Comparison of ENCODE assay signal across 27 mouse cellular contexts in the genomic region with DNA sequence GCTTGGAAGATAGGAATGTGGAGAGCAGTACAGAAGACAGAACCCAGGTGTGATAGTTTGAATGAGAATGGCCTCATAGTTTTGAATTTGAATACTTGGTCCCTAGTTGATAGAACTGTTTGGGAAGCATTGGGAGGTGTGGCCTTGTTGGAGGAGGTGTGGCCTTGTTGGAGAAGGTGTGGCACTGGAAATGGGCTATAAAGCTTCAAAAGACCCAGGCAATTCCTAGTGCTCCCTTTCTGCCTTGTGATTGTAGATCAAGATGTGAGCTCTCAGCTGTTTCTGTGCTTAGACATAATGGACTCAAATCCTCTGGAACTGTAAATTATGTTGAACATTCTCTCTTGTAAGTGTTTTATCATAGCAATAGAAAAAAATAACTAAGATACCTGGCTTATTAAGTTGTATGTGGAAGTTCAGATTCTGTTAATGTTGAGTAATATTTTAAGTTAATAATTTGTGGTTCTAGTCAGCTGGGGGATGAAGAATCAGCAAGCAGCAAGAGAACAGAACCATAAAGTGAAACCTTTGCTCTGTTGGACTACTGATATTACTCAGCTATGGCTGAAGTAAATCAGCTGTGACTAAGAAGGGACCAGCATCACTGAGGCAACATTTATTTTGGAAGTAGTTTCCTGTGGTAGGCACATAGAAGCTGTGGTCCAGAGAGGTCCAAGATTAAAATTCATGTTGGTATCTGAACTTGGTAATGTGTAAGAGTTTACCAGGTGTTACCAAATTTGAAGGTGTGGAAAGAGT. TPM values are rescaled to one million over a fixed set of nuclear protein-coding genes. Genes with fewer than 3 reads are reported as not detected.
DNase-seq lines count a peak whose midpoint lies in the region; ATAC-seq and TF ChIP-seq lines count a peak whose summit lies in the region.
"Had no signal": no experiment of that assay in that cellular context is flagged by ENCODE, and none has a peak within 500 bp of the region (broad histone marks: within the 10 kb centered on the region; RNA-seq: fewer than 3 reads in every experiment).

No protein-coding gene starts in this region.

- H3K4me1 ChIP-seq in liver, adult 2 months (ENCODE audit: control insufficient read depth, insufficient read depth, low read length), result peaks cover 5% of the 10 kb centered on the region; the same call in 1 of the 2 replicates
- no peaks in the 10 kb centered on the region for H3K4me1 ChIP-seq in intestine, embryonic 15.5 days (replicated peaks)
- H3K4me1 ChIP-seq: embryonic facial prominence, embryonic 12.5 days; embryonic facial prominence, embryonic 15.5 days; hindbrain, embryonic 10.5 days; hindbrain, embryonic 13.5 days had no signal

- ATAC-seq in Patski, result peak; percentile 79
- peak; percentile 84 for ATAC-seq in intestine, embryonic 15.5 days
- ATAC-seq: forebrain, embryonic 14.5 days; forebrain, postnatal 0 days; hindbrain, embryonic 16.5 days had no signal

- in situ Hi-C loops in Patski (cut with MboI; ENCODE audit: low pct_unique_long_range_greater_than_20kb), result no loop called here

- no peak overlapping the region for H3K27ac ChIP-seq in liver, adult 2 months (replicated peaks; ENCODE audit: insufficient read depth, low read depth, low read length)
- no peak overlapping the region for H3K27ac ChIP-seq in intestine, embryonic 15.5 days
- H3K27ac ChIP-seq: embryonic facial prominence, embryonic 12.5 days; embryonic facial prominence, embryonic 15.5 days; heart, embryonic 15.5 days; hindbrain, embryonic 10.5 days; hindbrain, embryonic 13.5 days had no signal

- no peaks in the 10 kb centered on the region for H3K36me3 ChIP-seq in liver, adult 2 months (ENCODE audit: control insufficient read depth, insufficient read depth, low read length)
- no peaks in the 10 kb centered on the region for H3K36me3 ChIP-seq in intestine, embryonic 15.5 days
- H3K36me3 ChIP-seq: embryonic facial prominence, embryonic 12.5 days; embryonic facial prominence, embryonic 15.5 days; G1E; heart, embryonic 12.5 days; heart, embryonic 15.5 days; hindbrain, embryonic 10.5 days; hindbrain, embryonic 13.5 days had no signal

- no peak overlapping the region for H3K9ac ChIP-seq in liver, adult 2 months (ENCODE audit: low read depth, low read length)
- no peak overlapping the region for H3K9ac ChIP-seq in intestine, embryonic 15.5 days
- H3K9ac ChIP-seq: embryonic facial prominence, embryonic 12.5 days; embryonic facial prominence, embryonic 15.5 days; forebrain, postnatal 0 days; heart, embryonic 12.5 days; heart, embryonic 15.5 days; hindbrain, embryonic 13.5 days had no signal

- no peak overlapping the region for H3K4me2 ChIP-seq in intestine, embryonic 15.5 days (replicated peaks)
- H3K4me2 ChIP-seq: embryonic facial prominence, embryonic 12.5 days; embryonic facial prominence, embryonic 15.5 days; heart, embryonic 12.5 days; heart, embryonic 15.5 days; hindbrain, embryonic 13.5 days had no signal

- TF ChIP-seq CTCF in liver, adult 2 months (IDR thresholded peaks at IDR 0.05; ENCODE audit: low read depth, low read length), result no peak
- TF ChIP-seq CTCF in Patski (IDR thresholded peaks at IDR 0.05), result no peak

- no peaks in the 10 kb centered on the region for H3K27me3 ChIP-seq in liver, adult 2 months (ENCODE audit: control insufficient read depth, insufficient read depth, low read length)
- no peaks in the 10 kb centered on the region for H3K27me3 ChIP-seq in Patski
- no peaks in the 10 kb centered on the region for H3K27me3 ChIP-seq in intestine, embryonic 15.5 days (replicated peaks)
- H3K27me3 ChIP-seq: embryonic facial prominence, embryonic 12.5 days; embryonic facial prominence, embryonic 15.5 days; heart, embryonic 12.5 days; heart, embryonic 15.5 days; hindbrain, embryonic 13.5 days had no signal

- POLR2A ChIA-PET in Patski (lab: Charles Lee), result no interaction called here

- TF ChIP-seq POLR2A in liver, adult 2 months (IDR thresholded peaks at IDR 0.05; ENCODE audit: extremely low read depth, insufficient read depth, low read length), result no peak

- no peak overlapping the region for H3K4me3 ChIP-seq in liver, adult 2 months (ENCODE audit: insufficient read depth, low read depth, low read length)
- no peak overlapping the region for H3K4me3 ChIP-seq in intestine, embryonic 15.5 days (replicated peaks)
- H3K4me3 ChIP-seq: embryonic facial prominence, embryonic 12.5 days; embryonic facial prominence, embryonic 15.5 days; heart, embryonic 12.5 days; heart, embryonic 15.5 days; hindbrain, embryonic 10.5 days; hindbrain, embryonic 13.5 days had no signal

- CTCF ChIA-PET in Patski (lab: Charles Lee), result no interaction called here

- DNase-seq in liver, adult 2 months (ENCODE audit: extremely low read depth, low read depth, low spot score), result peak; percentile 43
- DNase-seq in liver, result no peak
- peak; percentile 12 for DNase-seq in Patski (ENCODE audit: low read depth, low spot score)
- DNase-seq in ovary, adult 18-20 months (ENCODE audit: low spot score), result no peak
- DNase-seq in thymus, adult 18-20 months, result no peak
- DNase-seq in thymus, postnatal 14 days, result no peak
- DNase-seq: adrenal gland, adult 2 months; adrenal gland, postnatal 14 days; cerebellum, adult 11 months; cerebellum, adult 2 months; cerebellum, adult 9-11 months; cerebellum, postnatal 25 days; forebrain, postnatal 0 days; gastrocnemius, postnatal 25 days; heart, adult 18-20 months; heart, postnatal 10 days; heart, postnatal 36 days had no signal

- no peaks in the 10 kb centered on the region for H3K79me2 ChIP-seq in liver, adult 2 months (ENCODE audit: control insufficient read depth, insufficient read depth, low read length)

- H3K9me3 ChIP-seq in intestine, embryonic 15.5 days, result no peaks in the 10 kb centered on the region
- H3K9me3 ChIP-seq: embryonic facial prominence, embryonic 12.5 days; embryonic facial prominence, embryonic 15.5 days; heart, embryonic 12.5 days; heart, embryonic 15.5 days; hindbrain, embryonic 10.5 days; hindbrain, embryonic 13.5 days had no signal

RNA-seq across cellular contexts. Expression of gene Pam, which starts 33.1 kb away (rescaled TPM):
- total RNA-seq in liver, adult 2 months (2014; rRNA removed), result 30.5 and 33.0 TPM in 2 replicates
- 11.8 and 13.4 TPM in 2 replicates for polyA plus RNA-seq in liver, adult 2 months (2012; rRNA removed)
- 74.0 TPM for polyA plus RNA-seq in Patski (2021)
- polyA plus RNA-seq in intestine, embryonic 15.5 days (2015; fragmentation: Nextera tagmentation; extraction: Ambion mirVana), result 52.4 and 60.8 TPM in 2 replicates
- polyA plus RNA-seq: G1E had no signal

Comparison
In these comparisons a context has a peak if more than half of its experiments do, and no peak if none do; other contexts are left out.
1. DNase-seq: peak in liver, adult 2 months (single experiment) and Patski (single experiment); none in liver (single experiment), ovary, adult 18-20 months (single experiment), thymus, adult 18-20 months (0 of 2) and thymus, postnatal 14 days (single experiment).